Mouse (Mus musculus) embryonic stem cell, embryonic (primary cell): ENCODE measurements around the gene S100a8.

ENCODE experiments used
- CTCF ChIA-PET, 4 experiments: fragments of 300-600 bp in 2 of 4; fragments of 350-600 bp in 2 of 4; sonication (Branson Sonifier 250); formaldehyde crosslinking; loops; one replicate each; lab custom pipeline; 2022; ENCODE audit warnings: inconsistent platforms in 2 of 4; lab: Charles Lee
- POLR2A ChIA-PET, 4 experiments: fragments of 300-600 bp in 2 of 4; fragments of 350-600 bp in 2 of 4; sonication (Branson Sonifier 250); formaldehyde crosslinking; loops; one replicate each; lab custom pipeline; 2022; ENCODE audit warnings: antibody characterized with exemption in 4 of 4, inconsistent platforms in 1 of 4; lab: Charles Lee

Gene S100a8

DNA sequence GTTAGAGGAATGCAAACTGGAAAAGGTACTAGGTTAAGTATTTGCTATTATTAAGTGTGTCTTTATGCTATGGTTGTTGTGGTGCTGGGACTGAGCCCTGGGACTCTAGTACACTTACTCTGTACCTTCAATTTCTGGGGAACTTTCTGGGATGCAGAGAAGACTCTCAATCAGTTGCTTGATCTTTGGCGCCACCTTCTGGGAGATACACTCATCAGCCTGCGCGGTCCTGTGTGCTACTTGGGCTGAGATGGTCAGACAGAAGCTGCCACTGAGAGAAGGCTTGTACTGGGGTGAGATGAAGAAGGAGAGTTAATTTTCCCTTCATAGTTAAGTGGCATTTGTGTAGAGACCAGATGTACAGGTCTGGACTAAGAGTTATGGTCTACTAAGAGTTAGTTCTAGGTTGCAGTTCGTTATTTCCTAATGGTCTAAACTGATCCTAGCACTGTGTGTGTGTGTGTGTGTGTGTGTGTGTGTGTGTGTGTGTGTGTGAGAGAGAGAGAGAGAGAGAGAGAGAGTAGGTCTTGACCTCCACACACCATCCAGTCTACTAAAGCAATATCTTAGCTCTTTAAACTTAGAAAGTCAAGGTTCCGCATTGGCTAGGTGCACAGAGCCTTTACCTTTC, 15.8 kb upstream of the S100a8 start:
- ChIA-PET POLR2A (interaction anchor here in 3 of 4 experiments (0.7 to 1.9 kb wide), 4 partner anchors 128 to 337 kb away, joined by 3 to 6 read pairs (median 4); partner anchors contain the start of gene Snapin (in 2 of the 3)), CTCF (interaction anchor here (0.5 to 3.5 kb wide), 32 partner anchors 9 to 279 kb away, joined by 3 to 16 read pairs (median 4); partner anchors contain the start of genes Snapin (in 4 of the 4) and Ilf2 (in 1 of the 4))

DNA sequence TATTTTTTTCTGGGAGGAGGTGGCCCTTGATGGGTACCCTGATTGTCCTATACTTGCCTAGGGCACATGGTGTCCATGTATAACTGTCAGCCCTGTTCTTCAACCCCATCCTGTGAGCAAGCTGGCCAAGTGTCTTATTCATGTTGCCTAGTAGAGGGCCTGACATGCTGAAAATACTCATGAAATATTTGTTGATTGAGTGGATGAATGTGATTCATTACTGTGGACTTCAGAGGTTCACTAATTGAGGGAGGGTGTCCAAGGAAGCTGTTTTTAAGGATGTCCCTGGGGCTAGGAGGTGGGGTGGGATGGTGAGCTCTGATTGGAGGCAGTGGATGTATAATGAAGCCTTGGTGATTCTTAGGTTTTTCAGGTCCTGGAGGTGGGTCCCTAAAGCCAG, 15.1 kb upstream of the S100a8 start, which contains the start of gene S100a7a:
S100a7a (plus strand) TSS at position 301 of the 400 bp plus-strand sequence.
- ChIA-PET POLR2A (interaction anchor here in 3 of 4 experiments (0.7 to 1.9 kb wide), 3 partner anchors 163 to 337 kb away, joined by 3 to 6 read pairs (median 5); partner anchors contain the start of gene Snapin (in 2 of the 3)), CTCF (interaction anchor here (0.8 to 3.5 kb wide), 16 partner anchors 9 to 280 kb away, joined by 3 to 16 read pairs (median 4); partner anchors contain the start of gene Snapin (in 3 of the 4))

- POLR2A ChIA-PET = no interaction called here
- CTCF ChIA-PET = interaction anchor here in 3 of 4 experiments (1.0 to 1.4 kb wide), 3 partner anchors 18 to 53 kb away, joined by 3 to 5 read pairs (median 5); no protein-coding TSS in a partner anchor
These were observed 11.4 kb upstream of the S100a8 start for GRCm38 (mm10) chr3:90657405-90657804.

DNA sequence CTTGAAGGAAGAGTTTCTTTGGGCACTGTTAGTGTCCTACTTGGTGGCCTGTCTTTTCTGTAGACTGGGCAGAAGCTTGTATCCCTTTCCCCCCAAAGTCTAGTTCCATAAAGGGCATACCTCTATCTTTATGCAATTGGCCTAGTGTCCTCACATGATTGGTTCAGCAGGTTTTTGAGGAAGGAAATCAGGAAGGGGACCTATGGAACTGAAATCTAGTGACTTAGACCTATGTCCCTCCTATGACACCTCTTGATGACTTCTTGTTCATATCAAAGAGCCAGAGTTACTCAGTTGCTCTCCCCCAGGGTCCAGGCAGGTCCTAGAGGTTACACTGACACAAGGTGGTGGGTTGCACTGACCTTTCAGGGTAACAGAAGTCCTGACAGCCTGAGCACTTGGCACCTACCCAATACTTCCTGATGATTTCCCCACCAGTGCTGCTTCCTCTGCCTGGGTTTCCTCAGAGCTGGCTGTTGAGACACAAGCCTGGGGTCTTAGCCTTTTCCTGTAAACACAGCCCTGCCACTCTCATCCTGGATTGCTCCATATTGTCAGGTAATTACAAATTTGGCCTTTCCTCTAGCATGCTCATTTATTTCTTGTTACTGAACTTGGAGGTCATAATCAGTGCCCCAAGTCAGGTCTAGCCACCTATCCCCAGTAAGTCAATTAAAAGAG, 9.3 kb upstream of the S100a8 start:
- CTCF ChIA-PET = no interaction called here
- POLR2A ChIA-PET = no interaction called here

GRCm38 (mm10) chr3:90664219-90664618, 4.6 kb upstream of the S100a8 start:
- POLR2A ChIA-PET = interaction anchor here in 2 of 4 experiments (0.5 to 1.0 kb wide), 2 partner anchors 151 to 409 kb away, joined by 3 to 4 read pairs; no protein-coding TSS in a partner anchor
- CTCF ChIA-PET = interaction anchor here in 3 of 4 experiments (0.5 to 1.3 kb wide), 11 partner anchors 11 to 550 kb away, joined by 3 to 10 read pairs (median 4); partner anchors contain the start of genes S100a7a (in 1 of the 3) and Snapin (in 1 of the 3)

- ChIA-PET CTCF (no interaction called here), POLR2A (interaction anchor here in 1 of 4 experiments (0.7 kb wide), 1 partner anchor 30 kb away, joined by 5 read pairs; no protein-coding TSS in a partner anchor)
These were observed 9.9 kb downstream of the S100a8 start for GRCm38 (mm10) chr3:90678656-90679055.

GRCm38 (mm10) chr3:90683929-90684328, 15.2 kb downstream of the S100a8 start:
- POLR2A ChIA-PET = no interaction called here
- CTCF ChIA-PET = interaction anchor here in 1 of 4 experiments (1.2 kb wide), 1 partner anchor 45 kb away, joined by 3 read pairs; no protein-coding TSS in a partner anchor

DNA sequence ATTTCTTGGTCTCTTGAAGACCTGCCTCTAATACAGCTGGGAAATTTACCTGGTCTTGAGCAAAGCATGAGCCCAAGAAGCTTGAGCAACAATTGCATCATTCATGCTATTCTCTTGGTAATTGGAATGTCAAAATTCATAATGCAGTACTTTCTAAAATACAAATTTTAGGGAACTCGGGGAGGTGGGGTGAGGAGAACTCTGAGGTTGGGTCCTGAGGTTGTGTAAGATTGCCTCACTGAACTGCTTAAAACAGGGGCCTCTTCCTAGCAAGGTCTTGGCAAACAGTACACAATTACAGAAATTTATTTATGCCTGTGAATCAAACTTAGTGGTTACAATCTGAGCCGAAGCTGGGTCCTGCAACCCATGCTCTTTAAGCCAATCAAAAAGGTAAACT, 18.1 kb downstream of the S100a8 start:
- ChIA-PET POLR2A (no interaction called here), CTCF (interaction anchor here in 1 of 4 experiments (2.1 kb wide), 1 partner anchor 23 kb away, joined by 10 read pairs; no protein-coding TSS in a partner anchor)

DNA sequence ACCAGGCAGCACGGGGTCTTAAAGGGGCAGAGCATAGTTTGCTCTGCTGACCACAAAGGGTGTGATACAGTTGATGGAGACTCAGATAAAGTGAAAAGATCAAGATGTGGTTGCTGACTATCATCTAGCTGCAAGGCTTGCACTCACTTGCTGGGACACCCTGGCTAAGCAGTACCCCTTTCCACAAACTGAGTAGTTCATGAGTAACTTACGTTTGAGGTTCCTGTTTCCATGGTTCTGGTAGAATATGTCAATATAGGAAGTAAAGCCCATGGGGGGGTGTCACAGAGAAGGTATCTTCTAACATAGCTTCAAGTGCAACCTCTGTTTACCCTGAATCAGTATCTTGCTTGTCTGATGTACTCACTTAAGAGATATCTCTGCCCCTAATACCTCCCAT, 24.7 kb downstream of the S100a8 start:
- ChIA-PET CTCF (interaction anchor here in 2 of 4 experiments (0.6 to 0.7 kb wide), 2 partner anchors 17 to 71 kb away, joined by 3 read pairs; no protein-coding TSS in a partner anchor), POLR2A (no interaction called here)

GRCm38 (mm10) chr3:90695613-90696012, 26.8 kb downstream of the S100a8 start, which contains the start of gene S100a9:
Gene S100a9 (minus strand): TSS chr3:90695721.
- ChIA-PET POLR2A (no interaction called here), CTCF (interaction anchor here in 3 of 4 experiments (0.6 to 2.1 kb wide), 4 partner anchors 14 to 316 kb away, joined by 3 to 10 read pairs (median 8); no protein-coding TSS in a partner anchor)

DNA sequence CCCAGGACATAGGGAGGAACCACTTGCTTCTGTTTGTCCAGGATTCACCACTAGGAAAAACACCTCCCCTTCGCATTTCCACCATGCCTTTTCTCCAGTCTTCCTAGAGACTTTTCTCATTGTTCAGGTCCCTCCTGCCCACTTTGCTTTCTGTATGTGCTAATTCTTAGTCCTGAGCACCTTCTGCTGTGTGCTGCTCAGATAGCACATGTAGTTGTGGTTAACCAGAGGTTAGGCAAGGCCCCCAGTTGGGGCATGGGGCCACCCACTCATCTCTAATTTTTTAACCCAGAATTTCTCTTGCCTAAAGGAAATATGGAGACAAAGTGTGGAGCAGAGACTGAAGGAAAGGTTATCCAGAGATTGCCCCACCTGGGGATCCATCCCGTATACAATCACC, 33.5 kb downstream of the S100a8 start:
- ChIA-PET POLR2A (no interaction called here), CTCF (no interaction called here)

DNA sequence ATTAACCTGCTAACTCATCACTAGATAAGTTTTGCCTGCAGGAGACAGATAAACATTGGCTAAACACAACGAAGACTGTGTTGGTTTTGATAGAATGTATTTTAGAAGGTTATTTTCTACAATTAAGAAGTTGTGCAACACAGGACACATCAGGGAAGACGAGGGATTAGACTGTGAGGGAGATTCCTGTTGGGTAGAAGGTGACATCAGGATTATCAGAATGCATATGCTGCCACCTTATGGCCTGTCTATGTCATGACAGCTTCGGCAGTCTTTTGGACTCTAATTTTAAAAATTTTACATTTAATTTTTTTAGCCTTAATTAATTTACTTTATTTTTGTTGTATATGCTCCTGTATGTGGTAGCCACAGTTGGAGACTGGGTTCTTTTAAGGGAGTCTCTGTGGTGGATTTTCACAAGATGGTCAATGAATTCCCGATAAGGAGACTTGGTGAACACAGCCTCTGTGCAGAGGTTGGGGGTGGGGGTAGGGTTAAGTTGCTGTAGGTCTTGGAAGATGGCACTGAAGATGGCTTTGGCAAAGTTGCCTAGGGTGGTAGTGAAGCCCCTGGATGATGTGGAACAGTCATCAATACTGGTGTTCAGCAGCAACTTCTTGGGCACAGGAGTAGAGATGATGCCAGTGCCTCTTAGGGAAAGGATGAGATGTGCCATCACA, 39.9 kb downstream of the S100a8 start:
- POLR2A ChIA-PET = interaction anchor here in 2 of 4 experiments (0.6 to 1.2 kb wide), 2 partner anchors 30 to 218 kb away, joined by 4 to 5 read pairs; partner anchors contain the start of gene Snapin (in 1 of the 2)
- CTCF ChIA-PET = interaction anchor here (0.6 to 4.2 kb wide), 21 partner anchors 21 to 332 kb away, joined by 3 to 52 read pairs (median 8); partner anchors contain the start of genes Snapin (in 2 of the 4) and S100a7a (in 1 of the 4)

DNA sequence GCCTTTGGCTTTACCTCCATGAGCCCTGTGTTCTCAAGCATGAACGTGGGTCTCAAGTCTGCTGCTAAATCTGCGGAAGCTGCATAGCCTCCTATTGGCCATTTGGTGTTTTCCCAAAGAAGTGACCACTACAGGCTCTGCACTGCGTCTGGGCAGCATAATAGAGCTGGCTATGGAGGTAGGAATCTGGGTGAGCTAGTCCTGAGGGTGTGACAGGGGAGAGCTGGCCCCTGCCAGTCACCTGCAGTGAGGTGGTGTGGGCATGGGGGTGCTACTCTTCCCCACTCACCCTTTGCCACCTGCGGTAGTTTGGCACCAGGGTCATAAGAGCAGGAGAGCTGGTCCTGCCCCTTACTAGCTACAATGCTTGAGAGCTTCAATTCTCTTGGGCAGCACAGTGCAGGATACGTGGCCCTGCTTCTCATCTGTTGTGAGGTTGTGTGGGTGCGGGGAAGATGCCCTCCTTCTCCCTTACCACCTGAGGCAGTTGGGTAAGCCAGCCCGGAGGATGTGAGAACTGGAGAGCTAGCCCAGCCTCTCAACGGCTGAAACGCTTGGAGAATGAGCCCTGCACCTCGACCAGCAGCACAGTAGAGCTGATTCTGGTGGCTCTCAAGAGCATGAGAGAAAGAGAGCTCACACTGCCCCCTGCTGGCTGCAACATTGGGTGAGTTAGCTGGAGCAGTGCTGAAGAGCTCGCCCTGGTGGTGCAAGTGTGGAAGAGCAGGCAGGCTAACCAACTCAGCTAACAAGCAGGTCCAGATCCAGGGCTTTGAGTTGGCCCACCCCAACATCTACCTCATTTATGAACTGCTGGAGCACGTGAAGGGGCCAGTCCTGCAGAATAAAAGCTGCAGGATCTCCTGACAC, 41.0 kb downstream of the S100a8 start:
- POLR2A ChIA-PET = interaction anchor here in 3 of 4 experiments (0.6 to 1.3 kb wide), 7 partner anchors 122 to 219 kb away, joined by 3 to 9 read pairs (median 3); partner anchors contain the start of gene Snapin (in 2 of the 3)
- CTCF ChIA-PET = interaction anchor here (0.5 to 4.2 kb wide), 98 partner anchors 9 to 1332 kb away, joined by 3 to 52 read pairs (median 4); partner anchors contain the start of genes Snapin (in 4 of the 4), S100a9 (in 3 of the 4), S100a14 (in 2 of the 4) and S100a7a (in 2 of the 4)
